Mouse (Mus musculus) G1E (cell line): ENCODE results near the gene Atad1. TPM values are rescaled to one million over a fixed set of nuclear protein-coding genes. Genes with fewer than 3 reads are reported as not detected.

Experiments used
- ATAC-seq: 2 replicates; pipeline ENCODE4 v1.8.0; 2016; ENCODE audit warnings: mild to moderate bottlenecking; ENCODE audit not compliant: insufficient number of reproducible peaks, poor library complexity, low FRiP score, severe bottlenecking; ENCODE audit errors: extremely low read depth
- DNase-seq: peaks from one replicate; pipeline ENCODE4 v3.0.0; 2012; ENCODE audit warnings: low spot score
- H3K27me3 ChIP-seq: 2 replicates; pipeline ENCODE4 v1.6.1; 2012; ENCODE audit warnings: mild to moderate bottlenecking, low read length, inconsistent platforms; ENCODE audit not compliant: insufficient read depth
- H3K36me3 ChIP-seq: replicated peaks from 2 replicates; pipeline ENCODE3; 2012; ENCODE audit warnings: mild to moderate bottlenecking, inconsistent platforms
- H3K4me1 ChIP-seq: 2 replicates; pipeline ENCODE4 v1.6.1; 2012; ENCODE audit warnings: low read depth, low read length, inconsistent platforms, mixed read lengths; ENCODE audit not compliant: insufficient read depth
- H3K4me3 ChIP-seq: 2 replicates; pipeline ENCODE4 v1.5.1; 2012; ENCODE audit warnings: low read depth, mild to moderate bottlenecking, inconsistent platforms, low read length, moderate library complexity, mixed read lengths
- H3K9me3 ChIP-seq: replicated peaks from 2 replicates; pipeline ENCODE4 v1.6.1; 2012; ENCODE audit warnings: inconsistent platforms
- CTCF ChIP-seq: IDR thresholded peaks from 2 replicates; pipeline ENCODE4 v1.5.1; 2012; ENCODE audit warnings: low read depth, low read length, inconsistent platforms, mixed read lengths
- GATA1 ChIP-seq: IDR thresholded peaks from 2 replicates; pipeline ENCODE4 v1.6.1; 2012; ENCODE audit warnings: borderline replicate concordance, low read length, inconsistent platforms, mixed read lengths
- GATA2 ChIP-seq: IDR thresholded peaks from 2 replicates; pipeline ENCODE4 v1.6.1; 2012; ENCODE audit warnings: low read depth, low read length, inconsistent platforms, borderline replicate concordance
- POLR2AphosphoS5 ChIP-seq: IDR thresholded peaks from 2 replicates; pipeline ENCODE4 v1.6.1; 2012; ENCODE audit warnings: low read depth, low read length, inconsistent platforms; ENCODE audit not compliant: insufficient replicate concordance
- TAL1 ChIP-seq: conservative IDR thresholded peaks from 2 replicates; pipeline ENCODE4 v1.6.1; 2012; ENCODE audit warnings: low read depth, low read length, inconsistent platforms, mixed read lengths
- polyA plus RNA-seq: library from polyadenylated mRNA; stranded (reverse); fragments of >175 nt; gene quantifications from 2 replicates; pipeline ENCODE4 v1.2.3, GENCODE M21; 2012
- total RNA-seq, 2 experiments: library from RNA; stranded (forward) in 1 of 2; stranded (reverse) in 1 of 2; fragments of 200-1000 nt in 1 of 2; fragments of >200 nt in 1 of 2; fragmentation: Nextera tagmentation in 1 of 2; gene quantifications; 2 replicates each; pipeline ENCODE4 v1.2.3; 2014 to 2017

Gene Atad1
- total and polyA plus RNA-seq, 3 experiments = 2.3 to 102 (median 69.8) TPM

GRCm38 (mm10) chr19:32659346-32659745 lies 80.2 kb downstream of the Atad1 start:
- no peak for ATAC-seq
- Histone ChIP-seq H3K4me3 (no peak overlapping the region), H3K36me3 (peaks cover 61% of the 10 kb centered on the region), H3K9me3 (no peaks in the 10 kb centered on the region), H3K27me3 (no peaks in the 10 kb centered on the region), H3K4me1 (peaks cover 34% of the 10 kb centered on the region)
- DNase-seq = no peak
- TF ChIP-seq GATA2 (no peak), GATA1 (no peak)

- TF ChIP-seq TAL1 = no peak
- TF ChIP-seq GATA2 = no peak
- TF ChIP-seq GATA1 = no peak
- no peak for TF ChIP-seq POLR2AphosphoS5
- no peak for TF ChIP-seq CTCF
- Histone ChIP-seq H3K9me3 (no peaks in the 10 kb centered on the region), H3K4me1 (peaks cover 74% of the 10 kb centered on the region), H3K36me3 (peaks cover 33% of the 10 kb centered on the region), H3K4me3 (no peak overlapping the region; the same call in 1 of the 2 replicates), H3K27me3 (no peaks in the 10 kb centered on the region)
- peak; percentile 84 for ATAC-seq
- peak; percentile 39 for DNase-seq
These were observed 85.8 kb downstream of the Atad1 start for GRCm38 (mm10) chr19:32653630-32654362.

GRCm38 (mm10) chr19:32653122-32653521 lies 86.5 kb downstream of the Atad1 start:
- peaks cover 80% of the 10 kb centered on the region for H3K4me1 ChIP-seq
- TF ChIP-seq GATA1 (no peak), CTCF (no peak), GATA2 (no peak), TAL1 (no peak), POLR2AphosphoS5 (no peak)
- H3K4me3 ChIP-seq = no peak overlapping the region; the same call in 1 of the 2 replicates
- H3K27me3 ChIP-seq = no peaks in the 10 kb centered on the region
- ATAC-seq (peak; percentile 65), DNase-seq (peak; percentile 53)
- H3K36me3 ChIP-seq = peaks cover 39% of the 10 kb centered on the region
- H3K9me3 ChIP-seq = no peaks in the 10 kb centered on the region

- Histone ChIP-seq H3K36me3 (peaks cover 45% of the 10 kb centered on the region), H3K4me3 (no peak overlapping the region), H3K27me3 (no peaks in the 10 kb centered on the region), H3K4me1 (peaks cover 74% of the 10 kb centered on the region), H3K9me3 (no peaks in the 10 kb centered on the region)
- no peak for DNase-seq
- no peak for ATAC-seq
- TF ChIP-seq GATA1 (no peak), CTCF (no peak), GATA2 (no peak), POLR2AphosphoS5 (no peak), TAL1 (no peak)
These were observed 88.5 kb downstream of the Atad1 start for GRCm38 (mm10) chr19:32651046-32651445.

- DNase-seq (no peak), ATAC-seq (no peak)
- H3K4me3 ChIP-seq = no peak overlapping the region
These were observed 91.5 kb downstream of the Atad1 start for GRCm38 (mm10) chr19:32648019-32648571.

GRCm38 (mm10) chr19:32646382-32646781 lies 93.2 kb downstream of the Atad1 start:
- TF ChIP-seq POLR2AphosphoS5 (no peak), GATA1 (no peak), TAL1 (no peak), GATA2 (no peak), CTCF (no peak)

More at GRCm38 (mm10) chr19:32648019-32648571, 91.5 kb downstream of the Atad1 start:
- peaks cover 51% of the 10 kb centered on the region for H3K36me3 ChIP-seq
- no peaks in the 10 kb centered on the region for H3K27me3 ChIP-seq
- peaks cover 48% of the 10 kb centered on the region for H3K4me1 ChIP-seq
- TF ChIP-seq TAL1 = no peak
- no peak for TF ChIP-seq POLR2AphosphoS5
- TF ChIP-seq CTCF = no peak
- TF ChIP-seq GATA2 = no peak
- TF ChIP-seq GATA1 = no peak
- peaks cover 3% of the 10 kb centered on the region; the same call in 1 of the 2 replicates for H3K9me3 ChIP-seq

More at GRCm38 (mm10) chr19:32646382-32646781, 93.2 kb downstream of the Atad1 start:
- no peak for ATAC-seq
- Histone ChIP-seq H3K27me3 (no peaks in the 10 kb centered on the region), H3K36me3 (peaks cover 58% of the 10 kb centered on the region), H3K4me3 (no peak overlapping the region), H3K4me1 (peaks cover 33% of the 10 kb centered on the region), H3K9me3 (peaks cover 3% of the 10 kb centered on the region; the same call in 1 of the 2 replicates)
- DNase-seq = no peak
